Mouse (Mus musculus) testis, adult 2 months (tissue): ENCODE data around the gene Dgcr2. TPM values are rescaled to one million over a fixed set of nuclear protein-coding genes. Genes with fewer than 3 reads are reported as not detected.
A peak's percentile ranks its signal among the peaks of the same experiment; 100 is the strongest.

ENCODE experiments used
- H3K27ac ChIP-seq: fragments of 200-500 bp; 2 replicates; pipeline ENCODE4 v1.5.1; 2012; ENCODE audit warnings: low read depth, low read length; ENCODE audit not compliant: control insufficient read depth, insufficient read depth
- H3K27me3 ChIP-seq: fragments of 200-500 bp; 2 replicates; pipeline ENCODE4 v1.6.1; 2012; ENCODE audit warnings: mild to moderate bottlenecking, low read length, moderate library complexity; ENCODE audit not compliant: control insufficient read depth, insufficient read depth
- H3K36me3 ChIP-seq: fragments of 200-500 bp; 2 replicates; pipeline ENCODE4 v1.6.1; 2012; ENCODE audit warnings: mild to moderate bottlenecking, low read length; ENCODE audit not compliant: control insufficient read depth, insufficient read depth
- H3K4me1 ChIP-seq: fragments of 200-500 bp; 2 replicates; pipeline ENCODE4 v1.6.1; 2012; ENCODE audit warnings: low read length; ENCODE audit not compliant: control insufficient read depth, insufficient read depth
- H3K4me3 ChIP-seq: fragments of 200-500 bp; 2 replicates; pipeline ENCODE4 v1.5.1; 2012; ENCODE audit warnings: low read depth, mild to moderate bottlenecking, low read length, moderate library complexity, mixed read lengths; ENCODE audit not compliant: control insufficient read depth
- CTCF ChIP-seq: fragments of 200-500 bp; IDR thresholded peaks from 2 replicates; pipeline ENCODE4 v1.5.1; 2012; ENCODE audit warnings: low read depth, mild to moderate bottlenecking, inconsistent platforms, low read length, moderate library complexity; ENCODE audit not compliant: control insufficient read depth, insufficient read depth, insufficient replicate concordance
- POLR2A ChIP-seq: fragments of 200-500 bp; IDR thresholded peaks from 2 replicates; pipeline ENCODE4 v1.6.1; 2012; ENCODE audit warnings: low read depth, mild to moderate bottlenecking, inconsistent platforms, low read length, moderate library complexity; ENCODE audit not compliant: control insufficient read depth
- polyA plus RNA-seq: library from polyadenylated mRNA; depleted of rRNA; stranded (reverse); fragments of >200 nt; gene quantifications from 2 replicates; pipeline ENCODE4 v1.2.3, GENCODE M21; 2012

Gene Dgcr2
- polyA plus RNA-seq, 1 experiment: 263 TPM

DNA sequence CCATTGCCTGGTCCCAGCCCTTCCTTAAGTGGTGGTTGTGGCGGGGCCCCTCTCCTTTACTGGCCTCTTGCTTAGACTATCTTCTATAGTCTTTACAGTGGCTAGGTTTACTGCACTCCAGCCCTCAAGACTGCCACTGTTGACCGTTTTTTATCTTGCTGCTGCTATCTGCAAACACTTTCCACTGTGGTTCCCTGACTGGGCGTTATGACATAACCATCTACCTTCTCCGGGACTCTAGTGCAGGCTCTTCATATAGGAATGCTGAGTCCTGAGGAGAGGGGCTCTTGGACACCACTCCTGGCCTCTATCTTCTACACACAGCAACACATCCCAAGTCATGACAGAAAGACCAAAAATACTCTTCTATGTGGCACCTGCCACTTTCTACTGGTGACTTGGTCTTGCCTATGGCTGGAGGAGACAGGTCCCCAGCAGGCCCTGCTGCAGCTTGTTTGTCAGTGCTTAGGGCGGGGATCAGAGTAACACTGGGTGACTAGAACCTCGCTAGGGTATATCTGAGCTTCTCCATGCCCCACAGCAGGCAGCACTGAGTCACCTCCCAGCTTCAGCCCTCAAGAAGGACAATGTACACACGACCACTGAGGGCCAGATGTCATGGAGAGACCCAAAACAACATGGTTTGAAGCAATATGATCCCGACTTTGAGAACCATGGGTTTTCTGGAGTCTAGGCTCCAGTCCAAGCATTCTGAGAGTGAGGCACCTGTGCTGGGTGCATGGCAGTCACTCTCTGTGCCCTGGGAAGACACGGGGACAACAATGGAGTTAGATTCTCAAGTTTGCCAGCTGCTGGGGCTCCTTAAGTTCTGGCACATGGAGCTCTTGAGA lies 35.5 kb upstream of the Dgcr2 start:
- Histone ChIP-seq H3K36me3 (no peaks in the 10 kb centered on the region), H3K27ac (no peak overlapping the region), H3K4me1 (peaks cover under 1% of the 10 kb centered on the region), H3K27me3 (no peaks in the 10 kb centered on the region), H3K4me3 (no peak overlapping the region)
- no peak for TF ChIP-seq CTCF

DNA sequence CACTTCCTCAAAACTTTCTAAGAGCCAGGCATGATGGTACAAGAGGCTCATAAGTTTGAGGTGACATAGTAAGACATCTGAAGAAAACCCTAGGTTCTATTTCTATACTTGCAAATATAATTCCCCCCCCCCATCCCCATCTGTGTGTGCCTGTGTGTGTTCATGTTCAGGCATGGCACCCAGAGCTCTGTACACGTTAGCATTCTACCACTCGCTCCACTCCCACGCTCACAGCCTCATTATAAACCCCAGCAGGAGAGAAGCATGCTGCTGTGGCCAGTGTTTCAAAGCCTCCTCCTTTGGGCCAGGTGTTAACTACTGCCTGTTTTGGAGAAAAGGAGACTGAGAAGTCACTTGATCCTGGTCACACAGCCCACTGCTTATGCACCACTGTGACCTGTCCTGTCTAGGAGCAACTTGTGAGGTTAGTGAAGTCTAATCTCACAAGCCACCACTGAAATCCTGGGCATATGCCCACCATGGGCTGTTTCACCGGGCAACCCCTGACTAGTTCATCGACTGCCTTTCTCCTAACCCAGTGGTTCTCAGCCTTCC lies 33.6 kb upstream of the Dgcr2 start:
- Histone ChIP-seq H3K27ac (no peak overlapping the region), H3K4me3 (no peak overlapping the region), H3K36me3 (no peaks in the 10 kb centered on the region), H3K4me1 (peaks cover 11% of the 10 kb centered on the region), H3K27me3 (no peaks in the 10 kb centered on the region; the same call in 1 of the 2 replicates)
- TF ChIP-seq CTCF (no peak), POLR2A (no peak)

DNA sequence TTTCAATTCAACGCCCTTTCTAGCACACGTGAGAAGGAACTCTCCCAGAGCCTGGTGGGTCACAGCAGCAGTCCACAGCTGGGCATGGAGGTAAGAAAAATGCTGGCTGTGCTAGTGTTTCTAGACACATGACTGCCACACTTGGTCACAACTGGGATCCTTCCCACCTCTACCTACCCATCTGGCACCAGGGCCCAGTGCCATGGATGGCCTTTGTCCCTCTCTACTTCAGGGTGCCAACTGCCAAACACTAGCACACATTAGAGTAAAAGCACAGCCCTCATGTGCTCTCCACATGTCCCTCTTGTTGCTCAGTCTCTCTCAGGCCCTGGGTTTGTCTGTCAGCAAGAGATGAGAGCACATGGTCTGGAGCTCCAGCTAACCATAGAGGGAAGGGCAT lies 31.3 kb upstream of the Dgcr2 start:
- Histone ChIP-seq H3K27ac (no peak overlapping the region), H3K4me1 (peaks cover 13% of the 10 kb centered on the region), H3K27me3 (no peaks in the 10 kb centered on the region; the same call in 1 of the 2 replicates)

DNA sequence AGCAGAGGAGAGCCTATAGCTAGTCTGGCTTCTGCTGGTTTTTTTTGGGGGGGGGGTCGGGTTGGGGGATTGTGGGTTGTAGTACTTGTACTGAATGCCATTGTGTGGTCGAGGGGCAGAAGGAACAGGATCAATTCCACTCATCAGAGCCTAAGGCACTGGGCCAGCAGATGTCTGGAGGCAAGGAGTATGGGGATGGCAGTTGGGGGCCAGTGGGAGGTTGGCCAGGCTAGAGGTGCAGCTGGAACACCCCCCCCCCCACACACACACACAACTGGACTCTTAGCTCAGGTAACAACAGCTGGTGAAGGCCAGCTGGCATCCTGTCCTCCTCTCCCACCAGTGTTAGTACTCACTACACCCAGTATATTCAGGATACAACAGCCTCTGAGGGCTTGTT lies 30.8 kb upstream of the Dgcr2 start:
- Histone ChIP-seq H3K27ac (no peak overlapping the region), H3K4me3 (no peak overlapping the region), H3K27me3 (no peaks in the 10 kb centered on the region; the same call in 1 of the 2 replicates), H3K4me1 (peaks cover 13% of the 10 kb centered on the region), H3K36me3 (no peaks in the 10 kb centered on the region)
- TF ChIP-seq CTCF (no peak), POLR2A (no peak)

More for the DNA sequence above, 31.3 kb upstream of the Dgcr2 start:
- no peak overlapping the region for H3K4me3 ChIP-seq
- no peaks in the 10 kb centered on the region for H3K36me3 ChIP-seq
- TF ChIP-seq CTCF: no peak
- TF ChIP-seq POLR2A: no peak

DNA sequence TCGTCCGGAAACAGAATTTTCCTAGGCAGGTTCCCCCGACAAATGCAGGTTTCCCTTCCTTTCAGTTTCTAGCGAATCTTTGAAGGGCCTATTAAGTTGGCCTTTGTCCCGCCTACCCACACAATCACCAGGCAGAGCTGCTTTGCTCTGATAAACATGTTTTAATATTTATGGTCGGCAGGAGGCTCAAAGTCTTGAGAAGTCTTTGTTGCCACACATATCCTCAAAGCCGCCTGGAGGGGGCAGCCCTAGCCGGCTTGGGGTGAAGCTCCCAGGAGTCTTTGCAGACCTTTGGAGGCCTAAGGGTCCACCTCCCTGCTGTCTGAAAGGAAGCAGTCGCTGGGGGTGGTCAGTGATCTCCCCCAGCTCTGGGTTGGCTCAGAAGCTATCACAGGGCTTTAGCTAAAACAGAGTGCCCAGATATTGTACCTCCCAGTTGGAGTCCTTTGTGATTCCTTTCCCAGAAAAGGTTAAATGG lies 30.3 kb upstream of the Dgcr2 start:
- H3K36me3 ChIP-seq: no peaks in the 10 kb centered on the region
- H3K27me3 ChIP-seq: no peaks in the 10 kb centered on the region; the same call in 1 of the 2 replicates
- H3K27ac ChIP-seq: peak overlapping the region; percentile 82
- H3K4me1 ChIP-seq: peaks cover 13% of the 10 kb centered on the region
- H3K4me3 ChIP-seq: peak overlapping the region; percentile 95
- TF ChIP-seq POLR2A: no peak
- TF ChIP-seq CTCF: peak; percentile 28; the same call in 1 of the 2 replicates

DNA sequence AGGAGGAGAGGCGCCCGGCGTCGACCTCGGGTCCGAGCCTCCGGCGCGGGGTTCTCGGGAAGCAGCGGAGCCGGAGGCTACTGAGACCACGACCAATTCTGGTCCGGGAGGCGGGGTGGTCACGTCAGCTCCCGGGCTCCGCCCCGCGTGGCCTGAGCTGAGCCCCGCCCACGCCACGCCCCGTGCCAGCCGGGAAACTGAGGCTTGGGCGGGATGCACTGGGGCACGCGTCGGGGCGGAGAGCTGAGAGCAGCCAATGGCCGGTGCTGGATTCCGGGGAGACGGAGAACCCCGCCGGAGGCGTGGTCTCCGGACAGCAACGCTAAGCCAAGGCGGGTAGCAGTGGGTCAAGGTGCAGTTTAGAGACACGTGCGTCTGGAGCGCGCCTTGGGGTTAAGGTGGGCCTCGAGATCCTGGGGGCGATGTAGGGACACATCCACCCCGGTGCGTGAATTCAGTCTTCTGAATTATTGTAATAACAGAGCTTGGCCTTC lies 29.8 kb upstream of the Dgcr2 start, which contains the start of gene Slc25a1:
TSS of gene Slc25a1 (minus strand) at position 133 of the 494 bp plus-strand sequence.
- TF ChIP-seq POLR2A (peak; percentile 42; the same call in 1 of the 2 replicates), CTCF (no peak)
- Histone ChIP-seq H3K36me3 (no peaks in the 10 kb centered on the region), H3K27ac (peak within 1 kb of the TSS; percentile 82), H3K4me3 (peak within 1 kb of the TSS; percentile 95), H3K27me3 (no peaks in the 10 kb centered on the region; the same call in 1 of the 2 replicates), H3K4me1 (peaks cover 13% of the 10 kb centered on the region)
